Mouse (Mus musculus): ENCODE data around the gene Brpf1.

DNA sequence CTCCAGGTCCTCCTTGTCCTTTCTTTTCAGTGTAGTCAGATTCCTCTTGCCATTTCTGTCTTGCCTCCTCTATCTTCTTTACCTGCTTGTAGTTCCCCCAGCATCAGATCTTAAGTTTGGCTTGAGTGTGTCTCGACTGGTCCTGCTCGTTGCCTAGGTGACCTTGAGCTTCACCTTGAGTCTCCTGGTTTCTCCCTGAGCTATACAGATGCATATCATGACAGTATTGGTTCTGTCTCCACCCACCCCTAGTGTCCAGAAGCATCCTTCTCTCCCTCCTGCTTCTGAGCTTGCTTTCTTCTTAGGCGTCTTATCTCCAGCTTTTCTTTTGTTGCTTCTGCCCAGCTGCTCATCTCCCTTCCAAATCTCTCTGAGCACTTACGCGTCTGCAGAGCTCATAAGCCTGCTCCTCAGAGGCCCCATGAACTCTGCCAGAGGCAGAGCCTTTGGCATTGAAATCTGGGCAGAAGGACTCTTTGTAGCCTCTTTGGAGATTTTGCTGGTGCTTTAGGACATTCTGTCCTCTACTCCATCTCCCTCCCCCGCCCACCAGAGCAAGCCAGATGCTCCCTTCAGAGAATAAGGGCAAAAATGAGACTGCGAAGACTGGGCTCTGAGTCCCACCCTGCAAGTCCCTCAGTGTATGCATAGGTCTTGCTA is 39.8 kb upstream of the Brpf1 start:
- TF ChIP-seq EP300 (IDR thresholded peaks at IDR 0.05; ENCODE audit: insufficient read depth, low read depth, low read length) (no peak), POLR2A (IDR thresholded peaks at IDR 0.05; ENCODE audit: insufficient read depth, low read depth, low read length) (no peak)
